Mouse (Mus musculus) cerebellum, adult 18-20 months (tissue): Measurements from ENCODE around the gene Gatad2b.
A peak's percentile ranks its signal among the peaks of the same experiment; 100 is the strongest.
"Not testable (repeated sequence)": the region's sequence is repeated elsewhere in the genome, so short reads cannot be mapped to it uniquely, and the experiment has no call there.

Experiments
- DNase-seq, 2 experiments: peaks; one replicate each; pipeline ENCODE4 v3.0.0; 2021

Gene Gatad2b

GRCm38 (mm10) chr3:90314241-90314640 is 21.3 kb downstream of the Gatad2b start:
- DNase-seq, result no peak

- DNase-seq, result no peak
Observed at GRCm38 (mm10) chr3:90322289-90322688, 29.3 kb downstream of the Gatad2b start.

- DNase-seq, result peak; percentile 73 to 80
Observed at GRCm38 (mm10) chr3:90323119-90323518, 30.1 kb downstream of the Gatad2b start.

- no peak for DNase-seq
Observed at GRCm38 (mm10) chr3:90332485-90332884, 39.5 kb downstream of the Gatad2b start.

GRCm38 (mm10) chr3:90335517-90335916 is 42.5 kb downstream of the Gatad2b start:
- no peak for DNase-seq

- no peak for DNase-seq
Observed at GRCm38 (mm10) chr3:90338190-90338589, 45.2 kb downstream of the Gatad2b start.

- no peak for DNase-seq
Observed at GRCm38 (mm10) chr3:90340177-90340576, 47.2 kb downstream of the Gatad2b start.

- DNase-seq, result not testable (repeated sequence)
Observed at GRCm38 (mm10) chr3:90342853-90343252, 49.9 kb downstream of the Gatad2b start.

GRCm38 (mm10) chr3:90347847-90348246 is 54.9 kb downstream of the Gatad2b start:
- no peak for DNase-seq

- DNase-seq, result no peak
Observed at GRCm38 (mm10) chr3:90357959-90358358, 65.0 kb downstream of the Gatad2b start.

GRCm38 (mm10) chr3:90359230-90359629 is 66.3 kb downstream of the Gatad2b start:
- no peak for DNase-seq

GRCm38 (mm10) chr3:90361476-90361875 is 68.5 kb downstream of the Gatad2b start:
- no peak for DNase-seq

GRCm38 (mm10) chr3:90362346-90362745 is 69.4 kb downstream of the Gatad2b start:
- DNase-seq, result no peak

- DNase-seq, result no peak
Observed at GRCm38 (mm10) chr3:90367001-90367632, 74.1 kb downstream of the Gatad2b start.

- no peak for DNase-seq
Observed at GRCm38 (mm10) chr3:90369041-90369440, 76.1 kb downstream of the Gatad2b start.

- no peak for DNase-seq
Observed at GRCm38 (mm10) chr3:90371857-90372256, 78.9 kb downstream of the Gatad2b start.

GRCm38 (mm10) chr3:90372817-90373216 is 79.8 kb downstream of the Gatad2b start:
- no peak for DNase-seq

- peak; percentile 89 for DNase-seq
Observed at GRCm38 (mm10) chr3:90373432-90374028, 80.6 kb downstream of the Gatad2b start.

- DNase-seq, result no peak
Observed at GRCm38 (mm10) chr3:90374368-90374767, 81.4 kb downstream of the Gatad2b start.

- DNase-seq, result no peak
Observed at GRCm38 (mm10) chr3:90375562-90376246, 82.7 kb downstream of the Gatad2b start.

GRCm38 (mm10) chr3:90376247-90376585 is 83.2 kb downstream of the Gatad2b start:
- no peak for DNase-seq

GRCm38 (mm10) chr3:90378496-90378895 is 85.5 kb downstream of the Gatad2b start:
- no peak for DNase-seq

- no peak for DNase-seq
Observed at GRCm38 (mm10) chr3:90381727-90382126, 88.7 kb downstream of the Gatad2b start.

GRCm38 (mm10) chr3:90383690-90384089 is 90.7 kb downstream of the Gatad2b start:
- DNase-seq, result no peak
